Mouse (Mus musculus) gastrocnemius, postnatal 36 days (tissue): Measurements from ENCODE around the gene Cdc16. TPM values are rescaled to one million over a fixed set of nuclear protein-coding genes. Genes with fewer than 3 reads are reported as not detected.
"Not testable (repeated sequence)": the region's sequence is repeated elsewhere in the genome, so short reads cannot be mapped to it uniquely, and the experiment has no call there.

ENCODE experiments used
- DNase-seq, 2 experiments: peaks; one replicate each; pipeline ENCODE4 v3.0.0; 2022
- intact Hi-C: fragments of 180-260 bp; cut with DNase I; formaldehyde crosslinking; loops from one replicate; pipeline ENCODE4 v1.15.1; 2025
- long read RNA-seq, 2 experiments: library from polyadenylated mRNA; stranded (forward); transcript quantifications; one replicate each; pipeline ENCODE4 v2.0.0; 2021
- total RNA-seq, 2 experiments: library from RNA; stranded (reverse); gene quantifications; 2 replicates each; pipeline ENCODE4 v1.2.3; 2021

Cdc16 gene
- 10 to 100 TPM; 28.1 to 28.9 TPM for total RNA-seq
- long read RNA-seq, experiment 1, transcript Cdc16-201 (18 exons, 2,301 nt): major isoform, 28 of 33 reads
- long read RNA-seq, experiment 1, partial matches to known transcripts: 0 of 33 reads
- long read RNA-seq, experiment 1, other reads (novel, unspliced or antisense): 3 of 33 reads
- long read RNA-seq, experiment 2, transcript Cdc16-201 (18 exons, 2,301 nt): major isoform, 36 of 46 reads
- long read RNA-seq, experiment 2, partial matches to known transcripts: 0 of 46 reads
- long read RNA-seq, experiment 2, other reads (novel, unspliced or antisense): 8 of 46 reads

DNA sequence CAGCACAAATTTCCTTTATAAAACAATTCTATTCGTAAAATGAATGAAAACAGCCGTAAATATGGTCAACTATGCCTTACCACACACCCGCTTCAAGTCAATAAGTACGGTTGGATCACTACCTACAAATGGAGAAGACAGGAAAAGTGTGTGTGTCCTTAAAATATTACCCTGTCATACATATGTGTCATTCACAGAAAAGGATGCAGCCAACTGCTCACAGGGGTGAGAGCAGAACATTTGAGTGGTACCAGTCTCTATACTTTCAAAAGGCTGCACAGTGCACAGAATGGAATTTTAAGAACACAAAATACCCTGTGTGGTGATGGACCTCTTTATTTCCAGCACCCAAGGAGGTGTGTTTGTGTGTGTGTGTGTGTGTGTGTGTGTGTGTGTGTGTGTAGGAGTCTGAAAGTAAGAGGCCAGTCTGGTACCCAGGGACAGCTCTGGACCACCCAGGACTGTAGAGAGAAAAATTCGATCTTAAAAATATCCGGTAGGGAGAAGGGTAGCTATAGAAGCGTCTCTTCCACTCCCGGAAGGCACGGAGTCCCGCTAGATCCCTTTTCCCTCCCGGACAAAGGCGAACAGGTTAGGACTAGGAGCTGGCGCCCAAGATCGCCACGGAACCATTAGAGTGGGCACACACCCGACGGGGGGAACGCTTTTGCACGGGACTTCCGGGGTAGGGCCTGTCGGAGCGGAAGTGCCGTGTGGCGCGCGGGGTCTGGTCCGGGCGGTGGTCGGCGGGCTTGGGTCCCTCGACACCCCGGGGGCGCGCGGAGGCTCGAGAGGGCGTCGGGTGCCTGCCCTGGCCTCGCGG, at the start of gene Cdc16:
TSS of gene Cdc16 (plus strand) at position 695 of the 823 bp plus-strand sequence.
- intact Hi-C loops: loop anchor here (10.0 kb wide), 1 partner anchor 302 kb away; no protein-coding TSS in a partner anchor

GRCm38 (mm10) chr8:13708514-13708913, 49.0 kb upstream of the Cdc16 start:
- DNase-seq: no peak
- intact Hi-C loops: no loop called here

More for the DNA sequence above, at the start of gene Cdc16:
- peak; percentile 86 for DNase-seq

GRCm38 (mm10) chr8:13718980-13719379, 38.5 kb upstream of the Cdc16 start:
- intact Hi-C loops: no loop called here
- no peak for DNase-seq

GRCm38 (mm10) chr8:13725722-13726121, 31.8 kb upstream of the Cdc16 start:
- intact Hi-C loops: no loop called here
- DNase-seq: peak in 1 of 2 experiments; percentile 18

GRCm38 (mm10) chr8:13727469-13728094, 29.9 kb upstream of the Cdc16 start:
- no peak for DNase-seq
- intact Hi-C loops: no loop called here

GRCm38 (mm10) chr8:13740323-13740770, 17.1 kb upstream of the Cdc16 start:
- no peak for DNase-seq
- intact Hi-C loops: no loop called here

DNA sequence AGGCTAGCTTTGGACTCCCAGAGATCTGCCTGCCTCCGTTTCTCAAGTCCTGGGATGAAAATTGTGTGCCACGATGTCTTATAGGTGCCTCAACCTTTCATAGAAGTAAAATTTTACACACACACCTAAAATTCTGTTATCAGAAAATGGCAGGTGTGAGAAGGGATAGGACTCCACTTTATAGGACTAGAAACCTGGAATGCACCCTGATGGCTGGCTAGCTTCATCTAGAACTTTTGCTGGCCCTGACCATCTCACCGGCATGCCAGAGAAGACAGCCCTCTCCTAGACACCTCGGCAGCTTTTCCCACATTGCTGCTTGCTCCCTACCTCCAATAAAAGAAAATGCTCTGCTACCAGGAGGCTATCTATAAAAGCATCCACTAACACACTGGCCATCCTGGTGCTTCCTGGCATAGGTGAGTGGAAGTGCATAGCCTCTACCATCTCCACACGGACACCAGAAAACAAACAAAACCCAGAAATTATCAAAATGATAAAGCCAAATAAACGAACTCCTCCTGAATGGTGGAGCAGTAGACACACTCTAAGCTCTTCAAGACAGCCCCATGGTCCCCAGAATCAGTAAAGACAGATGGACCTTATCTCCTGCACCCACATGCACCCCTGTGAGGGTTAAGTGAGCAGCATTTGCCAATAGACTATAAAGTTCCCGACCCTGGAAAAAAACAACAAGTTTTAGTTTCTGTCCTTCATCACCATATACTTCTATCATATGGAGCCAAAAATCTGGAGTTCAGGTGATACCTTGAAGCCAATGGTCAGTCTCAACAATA, 16.5 kb upstream of the Cdc16 start:
- intact Hi-C loops: no loop called here
- DNase-seq: no peak

- intact Hi-C loops, DNase-seq: not testable (repeated sequence)
Observed at GRCm38 (mm10) chr8:13746212-13746611, 11.3 kb upstream of the Cdc16 start.

- intact Hi-C loops: no loop called here
- no peak for DNase-seq
Observed at GRCm38 (mm10) chr8:13747626-13748025, 9.8 kb upstream of the Cdc16 start.

- DNase-seq: peak; percentile 71 to 76
- intact Hi-C loops: loop anchor here (2.0 to 10.0 kb wide), 3 partner anchors 203 to 341 kb away; no protein-coding TSS in a partner anchor
Observed at GRCm38 (mm10) chr8:13753680-13754079, 3.8 kb upstream of the Cdc16 start.

DNA sequence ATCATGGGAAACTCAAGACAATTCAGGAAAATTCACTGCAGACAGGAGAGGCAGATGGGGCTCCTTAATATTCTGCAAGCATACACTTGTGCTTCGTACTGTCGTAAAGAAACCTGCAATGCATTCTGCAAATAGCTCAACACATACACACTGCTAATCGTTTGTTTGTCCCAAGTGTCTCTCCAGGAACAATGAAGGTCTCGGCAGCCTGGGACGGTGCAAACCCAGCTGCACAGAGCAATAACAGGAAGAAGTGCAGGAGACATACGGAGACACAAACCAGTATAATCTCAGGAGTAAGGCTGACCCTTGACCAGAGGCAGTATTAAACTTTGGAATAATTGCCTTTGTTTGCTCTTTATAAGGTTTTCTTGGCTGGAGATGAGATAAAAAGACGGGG, 996 bp upstream of the Cdc16 start:
- no peak for DNase-seq
- intact Hi-C loops: loop anchor here (10.0 kb wide), 1 partner anchor 302 kb away; no protein-coding TSS in a partner anchor

GRCm38 (mm10) chr8:13757805-13758727, 590 bp downstream of the Cdc16 start:
- DNase-seq: peak in 1 of 2 experiments; percentile 14
- intact Hi-C loops: loop anchor here (10.0 kb wide), 1 partner anchor 303 kb away; no protein-coding TSS in a partner anchor

- intact Hi-C loops: no loop called here
- no peak for DNase-seq
Observed at GRCm38 (mm10) chr8:13769206-13769605, 11.7 kb downstream of the Cdc16 start.

- intact Hi-C loops: no loop called here
Observed at GRCm38 (mm10) chr8:13780536-13780935, 23.1 kb downstream of the Cdc16 start.

DNA sequence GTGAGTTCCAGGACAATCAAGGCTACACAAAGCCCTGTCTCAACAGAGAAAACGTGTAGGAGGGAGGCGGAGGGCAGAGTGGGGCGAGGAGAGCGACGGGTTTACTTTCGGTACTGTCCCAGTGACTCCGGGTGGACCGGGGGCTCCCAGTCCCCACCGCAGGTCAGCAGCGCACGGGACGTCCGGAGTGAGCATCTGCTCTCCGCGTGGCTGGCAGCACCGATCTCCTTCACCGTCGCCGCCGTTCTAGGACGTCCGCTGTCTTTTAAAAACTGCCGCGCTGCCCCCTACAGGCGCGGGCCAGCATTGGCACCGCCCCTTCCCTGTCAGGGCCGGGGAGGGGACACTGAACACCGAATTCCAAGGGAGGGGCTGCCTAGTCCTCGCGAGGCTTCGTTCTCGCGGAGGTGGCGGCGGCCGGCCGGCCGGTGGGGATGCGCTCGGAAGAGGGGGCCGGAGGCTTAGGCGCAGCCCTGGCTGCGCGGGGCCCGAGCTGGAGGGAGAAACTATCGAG, 27.8 kb downstream of the Cdc16 start, which contains the start of gene Upf3a:
TSS of gene Upf3a (plus strand) at position 366 of the 514 bp plus-strand sequence.
- intact Hi-C loops: no loop called here
- peak; percentile 82 to 90 for DNase-seq

More at GRCm38 (mm10) chr8:13780536-13780935, 23.1 kb downstream of the Cdc16 start:
- no peak for DNase-seq

- intact Hi-C loops: no loop called here
- peak; percentile 95 to 97 for DNase-seq
Observed at GRCm38 (mm10) chr8:13785764-13786299, 28.4 kb downstream of the Cdc16 start.

DNA sequence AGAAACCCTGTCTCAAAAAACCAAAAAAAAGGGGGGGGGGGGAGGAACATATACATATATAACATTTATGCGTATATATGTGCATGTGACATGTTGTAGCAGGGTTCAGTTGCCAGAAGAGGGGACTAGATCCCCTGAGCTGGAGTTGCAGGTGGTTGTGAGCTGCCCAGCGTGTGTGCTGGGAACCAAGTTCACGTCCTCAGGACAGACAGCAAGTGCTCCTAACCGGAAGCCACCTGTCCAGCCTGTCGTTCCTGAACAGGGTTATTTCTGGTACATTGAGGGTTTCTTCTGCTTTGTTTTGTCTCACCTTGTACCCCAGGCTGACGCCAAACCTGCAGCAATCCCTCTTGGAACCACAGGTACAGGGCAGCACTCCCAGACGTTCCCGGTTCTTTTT, 32.1 kb downstream of the Cdc16 start:
- no peak for DNase-seq
- intact Hi-C loops: no loop called here

DNA sequence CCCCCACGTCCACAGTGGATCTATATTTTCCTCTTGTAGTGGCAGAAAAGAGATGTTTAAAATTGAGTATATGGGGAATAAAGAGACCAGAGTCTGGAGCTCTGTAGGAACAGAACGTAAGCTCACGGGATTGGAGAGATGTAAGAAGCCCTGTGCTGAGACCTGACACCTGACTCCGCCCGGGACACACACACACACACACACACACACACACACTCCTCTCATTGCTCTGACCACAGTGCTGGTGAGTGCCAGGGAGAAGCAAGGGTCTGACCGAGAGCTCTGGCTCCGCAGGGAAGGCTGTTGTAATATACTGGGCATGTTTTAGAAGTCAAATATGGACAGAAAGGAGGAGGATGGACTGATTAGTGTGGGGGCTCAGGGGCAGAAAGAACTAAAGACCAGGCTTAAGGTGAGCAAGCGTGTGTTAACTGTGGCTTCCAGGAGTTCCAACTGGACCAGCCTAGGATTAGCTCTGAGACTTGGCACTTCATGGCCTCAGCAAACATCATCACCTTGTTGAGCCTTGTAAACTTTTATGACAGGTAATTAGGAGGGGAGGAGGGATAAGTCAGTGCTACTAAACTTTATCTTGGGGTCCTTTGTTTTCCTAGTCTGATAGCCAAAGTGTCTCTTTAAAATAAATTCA, 35.7 kb downstream of the Cdc16 start:
- no peak for DNase-seq
- intact Hi-C loops: no loop called here
